Mouse (Mus musculus): ENCODE data around the gene Nkpd1. TPM values are rescaled to one million over a fixed set of nuclear protein-coding genes. Genes with fewer than 3 reads are reported as not detected.

The Nkpd1 gene
- total RNA-seq (2021): under 1 TPM; 0.48 to 0.69 TPM
- long read RNA-seq, experiment 1, partial matches to known transcripts: 3 of 3 reads
- long read RNA-seq, experiment 1, other reads (novel, unspliced or antisense): 0 of 3 reads
- long read RNA-seq, experiment 2, partial matches to known transcripts: 2 of 2 reads
- long read RNA-seq, experiment 2, other reads (novel, unspliced or antisense): 0 of 2 reads

DNA sequence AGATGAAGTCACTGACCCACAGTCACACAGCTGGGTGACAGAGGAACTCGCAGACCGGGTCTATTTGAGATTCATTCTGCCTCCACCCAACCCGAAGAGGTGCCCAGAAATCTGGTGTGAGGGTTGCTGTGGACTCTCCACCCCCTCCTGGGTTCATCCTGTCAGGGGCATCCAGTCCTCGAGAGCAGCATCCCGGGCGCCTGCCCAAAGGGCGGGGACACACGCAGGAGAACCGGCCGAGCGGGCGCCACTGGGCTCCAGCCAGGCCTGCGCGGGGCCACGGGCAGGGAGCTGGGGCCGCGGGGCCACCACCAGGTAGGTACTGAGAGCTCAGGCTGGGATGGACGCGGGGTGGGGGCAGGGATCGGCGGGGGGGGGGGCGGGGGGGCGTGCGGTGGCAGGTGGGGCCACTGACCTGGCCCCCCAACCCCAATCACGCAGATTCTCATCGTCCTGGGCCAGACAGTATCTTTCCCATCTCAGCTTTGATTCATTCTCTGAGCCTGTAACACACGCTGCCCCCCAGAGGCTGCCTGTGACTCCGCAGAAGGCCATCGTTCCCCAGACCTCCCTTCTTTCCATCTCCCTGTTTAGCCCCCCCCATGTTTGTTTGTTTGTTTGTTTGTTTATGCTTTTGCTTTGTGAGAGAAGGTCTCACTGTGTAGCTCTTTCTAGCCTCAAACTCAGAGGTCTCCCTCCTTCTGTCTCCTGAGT lies at the start of gene Nkpd1:
Gene Nkpd1, plus strand, starts transcription at position 187 of the 714 bp plus-strand sequence.
- no peak for DNase-seq (ENCODE audit: low spot score in 2 of 2)

DNA sequence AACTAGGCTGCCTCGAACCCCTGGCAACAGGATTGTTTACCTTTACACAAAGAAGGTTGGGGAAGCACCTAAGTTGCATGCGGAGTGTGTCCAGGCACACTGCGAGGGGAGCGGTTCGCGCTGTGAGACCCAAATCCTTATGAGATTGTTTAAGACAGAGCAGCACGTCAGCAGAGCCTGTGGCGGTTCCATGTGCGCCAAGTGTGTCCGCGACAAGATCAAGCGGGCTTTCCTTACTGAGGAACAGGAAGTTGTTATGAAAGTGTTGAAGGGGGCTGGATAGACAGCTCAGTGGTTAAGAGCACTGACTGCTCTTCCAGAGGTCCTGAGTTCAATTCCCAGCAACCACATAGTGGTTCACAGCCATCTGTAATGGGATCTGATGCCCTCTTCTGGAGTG lies 49.4 kb upstream of the Nkpd1 start:
- no peak for DNase-seq (ENCODE audit: low spot score in 2 of 2)

GRCm38 (mm10) chr7:19469404-19469803 lies 48.2 kb upstream of the Nkpd1 start:
- DNase-seq (ENCODE audit: low spot score in 2 of 2): no peak

- no peak for DNase-seq (ENCODE audit: low spot score in 2 of 2)
Observed at GRCm38 (mm10) chr7:19470308-19470707, 47.3 kb upstream of the Nkpd1 start.

DNA sequence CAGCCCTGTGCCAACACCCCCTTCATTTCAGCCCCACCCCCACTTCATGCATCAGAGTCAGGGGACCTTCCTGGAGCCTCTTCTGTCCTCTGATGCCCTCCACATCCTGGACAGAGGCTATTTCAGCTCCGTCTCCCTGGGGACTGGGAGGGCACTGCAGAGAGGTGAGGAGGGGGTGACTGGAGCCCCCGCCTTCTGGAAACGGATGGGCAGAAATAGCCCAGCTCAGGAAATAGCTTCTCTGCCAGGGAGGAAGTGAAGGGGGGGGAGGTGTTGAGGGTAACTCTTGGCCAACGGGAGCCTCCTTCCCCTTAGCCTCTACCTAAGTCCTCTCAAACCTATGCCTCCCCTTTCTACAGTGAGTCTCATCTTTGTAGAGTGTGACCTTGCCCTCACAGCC lies 45.2 kb upstream of the Nkpd1 start:
- no peak for DNase-seq (ENCODE audit: low spot score in 2 of 2)

GRCm38 (mm10) chr7:19473875-19474443 lies 43.7 kb upstream of the Nkpd1 start:
- DNase-seq (ENCODE audit: low spot score in 2 of 2): peak; percentile 65 to 72

DNA sequence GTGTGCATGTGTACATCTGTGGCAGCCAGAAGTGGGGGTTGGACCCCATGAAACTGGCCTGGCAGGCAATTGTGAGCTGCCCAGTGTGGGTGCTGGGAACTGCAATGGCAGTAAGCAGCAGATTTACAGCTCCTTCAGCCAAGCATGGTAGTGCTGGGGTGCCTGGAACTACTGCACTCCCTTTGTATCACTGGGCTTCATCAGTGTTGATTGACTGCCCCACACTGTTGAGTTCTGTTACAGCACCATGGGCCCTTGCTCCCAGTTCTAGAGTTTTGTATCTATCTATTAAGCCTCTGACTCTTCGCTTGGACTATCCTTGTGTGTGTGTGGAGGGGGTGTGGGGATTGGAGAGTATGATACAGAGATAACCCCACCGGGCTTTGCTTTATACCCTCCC lies 40.6 kb upstream of the Nkpd1 start:
- DNase-seq (ENCODE audit: low spot score in 2 of 2): no peak

- no peak for DNase-seq (ENCODE audit: low spot score in 2 of 2)
Observed at GRCm38 (mm10) chr7:19477624-19478384, 39.8 kb upstream of the Nkpd1 start.

- DNase-seq (ENCODE audit: low spot score in 2 of 2): no peak
Observed at GRCm38 (mm10) chr7:19483281-19483680, 34.4 kb upstream of the Nkpd1 start.

DNA sequence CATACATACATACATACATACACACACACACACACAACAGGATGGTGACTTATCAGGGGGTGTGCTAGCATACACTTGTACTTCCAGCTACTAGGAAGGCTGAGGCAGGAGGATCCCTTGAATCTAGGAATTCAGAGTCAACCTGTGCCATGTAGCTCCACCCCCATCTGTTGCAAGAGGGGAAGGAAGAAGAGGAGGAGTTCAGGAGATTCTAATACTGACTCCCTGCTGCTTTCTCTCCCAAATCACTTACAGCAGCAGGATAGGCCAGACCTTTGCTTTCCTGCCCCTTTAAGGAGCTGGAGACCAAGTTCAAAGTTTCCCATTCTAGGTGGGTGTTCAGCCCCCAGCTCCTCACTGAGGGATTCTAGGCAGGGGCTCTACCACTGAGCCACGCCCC lies 32.1 kb upstream of the Nkpd1 start:
- no peak for DNase-seq (ENCODE audit: low spot score in 2 of 2)

- no peak for DNase-seq (ENCODE audit: low spot score in 2 of 2)
Observed at GRCm38 (mm10) chr7:19486549-19486948, 31.1 kb upstream of the Nkpd1 start.

GRCm38 (mm10) chr7:19489525-19489924 lies 28.1 kb upstream of the Nkpd1 start:
- DNase-seq (ENCODE audit: low spot score in 2 of 2): no peak

GRCm38 (mm10) chr7:19491731-19492130 lies 25.9 kb upstream of the Nkpd1 start:
- no peak for DNase-seq (ENCODE audit: low spot score in 2 of 2)

GRCm38 (mm10) chr7:19494751-19495474 lies 22.7 kb upstream of the Nkpd1 start:
- no peak for DNase-seq (ENCODE audit: low spot score in 2 of 2)

DNA sequence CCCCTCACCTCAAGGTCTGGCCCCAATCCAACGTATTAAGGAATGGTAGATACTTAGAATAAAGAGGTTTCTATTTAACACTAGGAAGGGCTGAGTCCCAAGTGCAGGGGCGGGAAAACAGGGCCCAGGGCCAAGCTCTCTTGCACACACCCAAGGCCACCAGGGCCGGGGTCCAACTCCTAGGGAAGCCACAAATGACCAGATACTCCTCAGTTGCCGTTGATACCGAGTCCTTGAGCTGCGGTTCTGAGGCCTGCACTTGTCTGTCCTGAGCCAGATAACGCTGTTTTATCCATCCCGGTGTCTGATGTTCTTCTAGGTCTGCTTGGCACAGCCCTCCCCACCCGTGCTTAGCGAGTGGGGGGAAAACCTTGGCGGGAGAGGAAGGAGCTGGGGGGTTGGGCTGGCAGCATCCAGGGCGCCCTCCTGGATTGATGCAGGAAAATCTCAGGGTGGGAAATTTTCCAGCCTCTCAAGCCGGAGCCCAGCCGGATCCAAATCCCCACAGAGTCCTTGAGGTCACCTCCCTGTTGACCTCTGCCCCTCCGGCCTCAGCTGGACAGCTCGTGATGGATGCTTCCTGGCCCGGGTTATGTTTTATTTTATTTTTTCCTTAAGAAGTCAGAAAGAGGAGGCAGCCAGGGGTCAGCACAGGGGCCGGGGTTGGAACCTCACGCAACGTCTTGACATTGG lies 22.0 kb upstream of the Nkpd1 start:
- no peak for DNase-seq (ENCODE audit: low spot score in 2 of 2)

GRCm38 (mm10) chr7:19496214-19496555 lies 21.5 kb upstream of the Nkpd1 start:
- DNase-seq (ENCODE audit: low spot score in 2 of 2): no peak

DNA sequence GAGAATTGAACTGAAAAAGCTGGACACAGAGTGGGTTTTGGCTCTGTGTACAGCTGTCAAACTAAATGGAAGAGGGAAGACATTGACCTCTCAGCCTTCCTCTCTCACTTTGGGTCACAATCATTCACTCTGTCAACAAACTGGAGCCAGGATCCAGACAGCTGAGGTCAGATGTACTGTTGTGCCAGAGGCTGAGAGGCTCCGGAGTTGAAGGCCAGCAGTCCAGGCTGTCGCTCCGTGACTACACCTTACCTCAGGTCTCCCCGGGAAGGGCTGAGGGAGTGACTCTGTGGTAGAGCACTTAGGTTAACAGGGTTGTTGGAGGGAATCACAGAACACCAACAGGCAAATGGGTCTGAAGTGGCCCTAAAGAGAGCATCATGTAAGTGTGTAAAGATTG lies 19.3 kb upstream of the Nkpd1 start:
- no peak for DNase-seq (ENCODE audit: low spot score in 2 of 2)

DNA sequence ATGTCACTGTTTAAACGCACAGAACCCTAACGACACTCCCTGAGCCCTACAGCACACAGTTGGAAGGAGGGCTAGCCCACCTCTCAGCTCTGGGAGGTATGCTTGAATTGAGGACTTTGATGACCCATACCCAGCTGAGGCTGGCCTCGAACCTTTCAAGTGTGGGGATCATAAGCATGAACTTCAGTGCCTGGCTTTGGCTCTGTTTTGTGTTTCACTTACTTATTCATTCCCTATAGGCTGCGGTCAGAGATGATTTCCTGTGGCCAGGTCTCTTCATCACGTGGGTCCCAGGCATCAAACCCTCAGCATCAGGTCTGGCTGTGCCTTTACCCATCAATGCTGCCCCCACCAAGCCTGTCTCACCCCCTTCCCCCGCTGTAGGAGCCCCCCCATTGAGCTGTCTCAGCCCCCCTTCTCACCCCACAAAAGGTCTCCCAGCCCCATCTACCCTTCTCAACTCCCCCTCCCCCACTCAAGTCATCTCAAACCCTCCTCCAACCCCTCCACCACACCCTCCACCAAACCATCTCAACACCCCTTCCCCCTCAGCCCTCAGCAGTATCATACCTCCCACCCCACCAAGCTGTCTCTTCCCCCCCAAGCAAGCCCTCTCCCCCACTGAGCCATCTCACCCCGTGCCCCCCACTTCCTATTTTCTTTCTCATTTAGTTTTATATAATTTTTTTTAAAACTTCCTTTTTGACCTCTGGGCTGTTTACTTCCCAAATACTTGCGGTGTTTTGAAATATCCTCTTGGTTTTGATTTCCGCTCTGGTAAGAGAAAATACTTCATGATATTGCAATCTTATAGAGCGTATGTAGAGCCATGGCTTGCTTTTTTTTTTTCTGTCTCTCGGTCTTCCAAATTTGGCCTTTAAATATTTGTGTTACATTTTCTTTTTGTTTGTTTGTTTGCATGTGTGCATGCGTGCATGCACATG lies 16.9 kb upstream of the Nkpd1 start:
- no peak for DNase-seq (ENCODE audit: low spot score in 2 of 2)

DNA sequence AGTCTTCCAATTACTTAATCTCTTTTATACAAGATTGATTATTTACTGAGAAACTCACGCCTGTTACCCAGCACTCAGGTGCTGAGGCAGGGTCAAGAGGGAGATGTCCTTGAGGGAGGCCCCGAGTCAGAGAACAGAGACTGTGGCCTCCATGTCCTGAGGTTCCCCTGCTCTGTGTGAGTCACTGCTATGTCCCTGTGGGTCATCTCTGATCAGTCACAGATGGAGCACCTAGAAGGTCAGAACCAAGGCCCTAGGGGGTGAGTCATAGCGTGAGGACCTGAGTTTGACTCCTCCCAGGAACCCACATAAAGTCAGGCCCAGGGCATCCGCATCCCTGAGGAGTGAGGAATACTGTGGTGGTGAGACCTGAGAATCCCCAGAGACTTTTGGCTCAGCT lies 16.0 kb upstream of the Nkpd1 start:
- DNase-seq (ENCODE audit: low spot score in 2 of 2): no peak
